Mouse (Mus musculus) intestine, postnatal 0 days (tissue): ENCODE data around the gene Erc1. TPM values are rescaled to one million over a fixed set of nuclear protein-coding genes. Genes with fewer than 3 reads are reported as not detected.

Experiments
- ATAC-seq: fragments of 200-750 bp; cut with Nextera tagmentation; 2 replicates; pipeline ENCODE4 v1.8.0; 2017; ENCODE audit warnings: mild to moderate bottlenecking, moderate TSS enrichment, moderate library complexity
- H3K27ac ChIP-seq: fragments of 300-500 bp; sonication (generic); 2 replicates; pipeline ENCODE4 v1.5.1; 2014; ENCODE audit warnings: mild to moderate bottlenecking, low read depth, low read length, moderate library complexity
- H3K27me3 ChIP-seq: fragments of 300-500 bp; sonication (generic); replicated peaks from 2 replicates; pipeline ENCODE4 v1.6.1; 2014; ENCODE audit warnings: low read length, mixed read lengths; ENCODE audit not compliant: control insufficient read depth, insufficient read depth
- H3K36me3 ChIP-seq: fragments of 300-500 bp; sonication (generic); 2 replicates; pipeline ENCODE4 v1.6.1; 2014; ENCODE audit warnings: mild to moderate bottlenecking, moderate library complexity; ENCODE audit not compliant: control insufficient read depth, insufficient read depth
- H3K4me1 ChIP-seq: fragments of 300-500 bp; sonication (generic); replicated peaks from 2 replicates; pipeline ENCODE4 v1.6.1; 2014; ENCODE audit warnings: antibody characterized with exemption, low read length, mixed read lengths; ENCODE audit not compliant: control insufficient read depth, insufficient read depth
- H3K4me2 ChIP-seq: fragments of 300-500 bp; sonication (generic); replicated peaks from 2 replicates; pipeline ENCODE4 v1.6.1; 2014; ENCODE audit warnings: low read depth, mild to moderate bottlenecking, moderate library complexity
- H3K4me3 ChIP-seq: fragments of 300-500 bp; sonication (generic); 2 replicates; pipeline ENCODE4 v1.5.1; 2014; ENCODE audit warnings: low read depth, low read length
- H3K9ac ChIP-seq: fragments of 300-500 bp; sonication (generic); 2 replicates; pipeline ENCODE4 v1.6.1; 2014; ENCODE audit warnings: mild to moderate bottlenecking, low read depth, low read length
- H3K9me3 ChIP-seq: fragments of 300-500 bp; sonication (generic); 2 replicates; pipeline ENCODE4 v1.6.1; 2016; ENCODE audit warnings: mixed run types; ENCODE audit not compliant: control insufficient read depth
- CTCF ChIP-seq: sonication (generic); IDR thresholded peaks from 2 replicates; pipeline ENCODE4 v1.5.1; 2016; ENCODE audit warnings: low read depth, mild to moderate bottlenecking, control low read depth, antibody characterized with exemption, moderate library complexity
- WGBS: fragments of 180-500 bp; shearing (Covaris S2); extraction: QIAGEN DNeasy Blood & Tissue Kit; methylation state at CpG from one replicate; pipeline ENCODE4 v1.1.7; 2014; 5-methylcytosine and 5-hydroxymethylcytosine counted together
- polyA plus RNA-seq: library from polyadenylated mRNA; unstranded; fragments of >200 nt; fragmentation: Nextera tagmentation; extraction: Ambion mirVana; gene quantifications from 2 replicates; pipeline ENCODE4 v1.2.1, GENCODE M21; 2015

The Erc1 gene
- polyA plus RNA-seq, 1 experiment from 2014 or later: 4.5 TPM

- Histone ChIP-seq H3K36me3 (no peaks in the 10 kb centered on the region), H3K9me3 (no peaks in the 10 kb centered on the region), H3K4me3 (peak overlapping the region; percentile 71), H3K4me1 (no peaks in the 10 kb centered on the region), H3K27me3 (peaks cover 35% of the 10 kb centered on the region), H3K4me2 (peak overlapping the region; percentile 95), H3K9ac (peak overlapping the region; percentile 38; the same call in 1 of the 2 replicates), H3K27ac (no peak overlapping the region)
- peak; percentile 34; the same call in 1 of the 2 replicates for ATAC-seq
- WGBS: 1% methylated on average over 14 of the region's 14 CpGs
- peak; percentile 46 for TF ChIP-seq CTCF
Measured at GRCm38 (mm10) chr6:119544518-119544864, 303.5 kb downstream of the Erc1 start.

GRCm38 (mm10) chr6:119543803-119544517 is 304.0 kb downstream of the Erc1 start, which contains the start of gene Wnt5b:
TSS of gene Wnt5b (minus strand) at chr6:119544347.
- no peaks in the 10 kb centered on the region for H3K4me1 ChIP-seq
- H3K4me2 ChIP-seq: peak within 1 kb of the TSS; percentile 95
- H3K27ac ChIP-seq: no peak within 1 kb of the TSS
- no peaks in the 10 kb centered on the region for H3K9me3 ChIP-seq
- peak within 1 kb of the TSS; percentile 71 for H3K4me3 ChIP-seq
- under 1% methylated on average over 100 of the region's 120 CpGs for WGBS
- TF ChIP-seq CTCF: no peak
- no peaks in the 10 kb centered on the region for H3K36me3 ChIP-seq
- ATAC-seq: peak; percentile 42
- peak within 1 kb of the TSS; percentile 38 for H3K9ac ChIP-seq
- H3K27me3 ChIP-seq: peaks cover 35% of the 10 kb centered on the region

GRCm38 (mm10) chr6:119543456-119543802 is 304.5 kb downstream of the Erc1 start:
- Histone ChIP-seq H3K36me3 (no peaks in the 10 kb centered on the region), H3K4me1 (no peaks in the 10 kb centered on the region), H3K27ac (no peak overlapping the region), H3K9ac (peak overlapping the region; percentile 38), H3K4me2 (peak overlapping the region; percentile 95), H3K9me3 (no peaks in the 10 kb centered on the region), H3K27me3 (peaks cover 35% of the 10 kb centered on the region), H3K4me3 (peak overlapping the region; percentile 71)
- 2% methylated on average over 30 of the region's 30 CpGs for WGBS
- peak; percentile 16; the same call in 1 of the 2 replicates for TF ChIP-seq CTCF
- ATAC-seq: no peak

GRCm38 (mm10) chr6:119535867-119536266 is 312.1 kb downstream of the Erc1 start:
- Histone ChIP-seq H3K4me3 (no peak overlapping the region), H3K27ac (no peak overlapping the region), H3K9me3 (no peaks in the 10 kb centered on the region), H3K4me2 (no peak overlapping the region), H3K36me3 (no peaks in the 10 kb centered on the region), H3K27me3 (no peaks in the 10 kb centered on the region), H3K9ac (no peak overlapping the region), H3K4me1 (no peaks in the 10 kb centered on the region)
- TF ChIP-seq CTCF: no peak
- 81% methylated on average over 12 of the region's 12 CpGs for WGBS
- no peak for ATAC-seq

DNA sequence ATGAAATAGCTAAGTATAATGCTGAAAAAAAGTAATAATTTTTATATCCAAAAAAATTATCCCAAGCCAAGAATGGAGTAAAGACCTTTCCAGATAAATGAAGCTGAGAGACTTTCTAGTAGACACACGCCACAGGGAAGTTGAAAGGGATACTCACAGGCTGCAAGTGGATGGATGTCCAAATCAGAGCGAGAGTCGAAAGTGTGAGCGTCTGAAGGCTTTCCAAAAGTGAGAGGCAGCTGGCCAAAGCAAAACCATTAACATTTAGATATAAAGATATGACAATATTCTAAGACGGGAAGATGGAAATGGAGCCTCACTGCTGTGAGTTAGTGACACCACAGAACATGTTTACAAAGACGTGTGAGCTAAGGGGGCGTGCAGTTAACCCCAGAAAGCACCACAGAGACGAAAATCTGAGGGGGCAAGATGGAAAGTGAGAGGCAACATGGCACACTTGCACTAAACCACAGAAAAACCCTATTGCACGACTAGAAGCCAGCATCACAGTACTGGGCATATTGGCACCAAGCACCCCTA is 314.7 kb downstream of the Erc1 start:
- no peak overlapping the region for H3K4me3 ChIP-seq
- no peak for TF ChIP-seq CTCF
- H3K27me3 ChIP-seq: no peaks in the 10 kb centered on the region
- ATAC-seq: no peak
- H3K9ac ChIP-seq: no peak overlapping the region
- no peaks in the 10 kb centered on the region for H3K4me1 ChIP-seq
- H3K36me3 ChIP-seq: no peaks in the 10 kb centered on the region
- H3K4me2 ChIP-seq: no peak overlapping the region
- no peaks in the 10 kb centered on the region for H3K9me3 ChIP-seq
- 75% methylated on average over 9 of the region's 9 CpGs for WGBS
- H3K27ac ChIP-seq: no peak overlapping the region

- Histone ChIP-seq H3K27ac (no peak overlapping the region), H3K4me2 (no peak overlapping the region), H3K4me1 (no peaks in the 10 kb centered on the region), H3K36me3 (no peaks in the 10 kb centered on the region), H3K9ac (no peak overlapping the region), H3K9me3 (no peaks in the 10 kb centered on the region), H3K27me3 (no peaks in the 10 kb centered on the region), H3K4me3 (no peak overlapping the region)
- 82% methylated on average over 3 of the region's 3 CpGs for WGBS
- TF ChIP-seq CTCF: no peak
- no peak for ATAC-seq
Measured at GRCm38 (mm10) chr6:119529659-119530058, 318.3 kb downstream of the Erc1 start.
